Mouse (Mus musculus): ENCODE data around the gene Ubxn7. TPM values are rescaled to one million over a fixed set of nuclear protein-coding genes. Genes with fewer than 3 reads are reported as not detected.
A peak's percentile ranks its signal among the peaks of the same experiment; 100 is the strongest.

Gene Ubxn7
- polyA plus RNA-seq, 1 experiment from 2014 or later: 26.4 TPM

DNA sequence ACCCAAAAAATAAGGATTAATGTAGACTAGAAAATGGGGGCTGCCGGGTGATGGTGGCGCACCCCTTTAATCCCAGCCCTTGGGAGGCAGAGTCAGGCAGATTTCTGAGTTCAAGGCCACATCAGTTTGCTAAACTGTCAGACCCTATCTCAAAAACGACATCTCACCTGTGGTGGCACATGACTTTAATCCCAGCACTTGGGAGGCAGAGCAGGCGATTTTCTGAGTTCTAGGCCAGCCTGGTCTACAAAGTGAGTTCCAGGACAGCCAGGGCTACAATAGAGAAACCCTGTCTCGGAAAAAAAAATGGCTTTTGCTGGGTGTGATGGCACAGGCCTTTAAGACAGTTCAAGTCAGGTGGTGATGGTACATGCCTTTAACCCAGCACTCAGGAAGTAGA lies 3.1 kb downstream of the Ubxn7 start:
- Histone ChIP-seq H3K4me1 (peaks cover 16% of the 10 kb centered on the region), H3K27me3 (ENCODE audit: low read depth, poor library complexity, severe bottlenecking) (no peaks in the 10 kb centered on the region), H3K27ac (no peak overlapping the region), H3K36me3 (no peaks in the 10 kb centered on the region), H3K4me3 (no peak overlapping the region), H3K9me3 (replicated peaks) (no peaks in the 10 kb centered on the region)
- 93% methylated on average over 5 of the region's 5 CpGs for WGBS
- DNase-seq (ENCODE audit: low spot score): no peak

DNA sequence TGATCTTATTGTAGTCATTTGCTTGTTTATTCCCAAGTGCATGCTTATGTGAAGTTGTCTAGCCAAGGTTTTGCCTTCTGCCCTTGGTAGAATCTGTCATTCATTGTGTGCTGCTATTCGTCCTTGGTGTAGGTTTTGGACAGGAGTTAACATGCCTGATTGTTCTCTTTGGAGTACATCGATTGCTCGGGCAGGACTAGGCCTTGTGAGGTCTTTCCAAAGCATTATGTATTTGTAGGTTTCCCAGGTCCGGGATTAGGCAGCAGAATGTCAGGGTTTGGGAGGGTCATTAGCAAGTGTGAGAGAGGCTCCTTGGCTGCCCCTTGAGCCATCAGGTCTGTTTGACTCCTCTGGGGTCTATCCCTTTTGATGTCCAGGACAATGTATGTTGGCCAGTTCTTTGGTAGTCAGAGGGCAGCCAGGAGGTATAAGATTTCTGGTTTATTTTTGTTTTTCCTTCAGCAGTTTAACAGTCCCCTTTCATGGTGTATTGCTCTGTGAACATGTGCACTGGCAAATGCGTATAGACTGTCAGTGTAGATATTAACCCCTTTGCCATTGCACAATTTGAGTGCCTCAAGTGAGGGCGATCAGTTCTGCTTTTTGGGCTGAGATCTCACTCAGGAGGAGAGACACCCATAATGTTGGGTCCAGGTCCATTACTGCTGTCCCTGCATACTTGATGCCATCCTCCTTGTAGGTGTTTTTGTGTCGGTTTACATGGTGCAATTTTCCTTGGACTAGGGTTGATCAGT lies 4.1 kb downstream of the Ubxn7 start:
- H3K4me1 ChIP-seq: peaks cover 10% of the 10 kb centered on the region
- no peak overlapping the region for H3K4me3 ChIP-seq
- 79% methylated on average over 7 of the region's 7 CpGs for WGBS
- H3K27me3 ChIP-seq (ENCODE audit: low read depth, poor library complexity, severe bottlenecking): no peaks in the 10 kb centered on the region
- H3K27ac ChIP-seq: no peak overlapping the region
- no peak for DNase-seq (ENCODE audit: low spot score)
- H3K9me3 ChIP-seq (replicated peaks): no peaks in the 10 kb centered on the region
- no peaks in the 10 kb centered on the region for H3K36me3 ChIP-seq

DNA sequence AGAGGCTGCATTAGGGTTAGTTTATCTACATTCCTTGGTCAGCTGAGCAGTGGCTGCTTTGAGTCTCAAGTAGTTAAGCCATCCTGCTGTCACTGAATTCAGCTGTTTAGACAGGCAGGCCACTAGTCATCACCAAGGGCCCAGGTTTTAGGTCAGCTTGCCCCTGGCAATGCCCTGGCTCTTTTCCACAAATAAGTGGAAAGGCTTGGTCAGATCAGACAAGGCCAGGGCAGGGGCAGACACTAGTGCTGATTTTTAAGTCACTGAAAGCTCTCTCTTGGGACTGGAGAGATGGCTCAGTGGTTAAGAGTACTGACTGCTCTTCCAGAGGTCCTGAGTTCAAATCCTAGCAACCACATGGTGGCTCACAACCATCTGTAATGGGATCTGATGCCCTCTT lies 4.9 kb downstream of the Ubxn7 start:
- H3K27ac ChIP-seq: no peak overlapping the region
- no peak overlapping the region for H3K4me3 ChIP-seq
- DNase-seq (ENCODE audit: low spot score): no peak
- H3K4me1 ChIP-seq: peaks cover 6% of the 10 kb centered on the region; the same call in 1 of the 2 replicates
- H3K27me3 ChIP-seq (ENCODE audit: low read depth, poor library complexity, severe bottlenecking): no peaks in the 10 kb centered on the region
- no peaks in the 10 kb centered on the region for H3K36me3 ChIP-seq
- no peaks in the 10 kb centered on the region for H3K9me3 ChIP-seq (replicated peaks)

DNA sequence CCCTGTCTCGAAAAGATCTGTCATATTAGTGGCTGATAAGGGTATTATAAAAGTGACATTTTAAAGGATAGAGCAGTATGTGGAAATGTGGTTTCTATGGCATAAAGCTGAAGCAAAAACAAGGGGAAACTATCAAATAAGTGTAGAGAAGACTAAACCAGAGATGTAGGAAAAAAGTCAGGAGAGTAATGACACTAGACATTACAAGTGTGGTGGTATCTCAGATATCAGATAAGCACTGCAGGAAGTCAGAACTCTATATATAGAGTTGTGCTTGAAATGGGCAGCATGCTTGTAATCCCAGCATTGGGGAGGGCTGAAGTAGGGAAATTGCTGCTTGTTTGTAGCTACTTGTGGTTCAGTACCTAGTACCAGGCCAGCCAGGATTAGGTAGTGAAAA lies 8.4 kb downstream of the Ubxn7 start:
- no peaks in the 10 kb centered on the region for H3K36me3 ChIP-seq
- no peak overlapping the region for H3K27ac ChIP-seq
- no peaks in the 10 kb centered on the region for H3K27me3 ChIP-seq (ENCODE audit: low read depth, poor library complexity, severe bottlenecking)
- WGBS: 94% methylated on average over 1 of the region's 1 CpGs
- no peaks in the 10 kb centered on the region; the same call in 1 of the 2 replicates for H3K4me1 ChIP-seq
- H3K9me3 ChIP-seq (replicated peaks): no peaks in the 10 kb centered on the region
- no peak overlapping the region for H3K4me3 ChIP-seq
- DNase-seq (ENCODE audit: low spot score): no peak

DNA sequence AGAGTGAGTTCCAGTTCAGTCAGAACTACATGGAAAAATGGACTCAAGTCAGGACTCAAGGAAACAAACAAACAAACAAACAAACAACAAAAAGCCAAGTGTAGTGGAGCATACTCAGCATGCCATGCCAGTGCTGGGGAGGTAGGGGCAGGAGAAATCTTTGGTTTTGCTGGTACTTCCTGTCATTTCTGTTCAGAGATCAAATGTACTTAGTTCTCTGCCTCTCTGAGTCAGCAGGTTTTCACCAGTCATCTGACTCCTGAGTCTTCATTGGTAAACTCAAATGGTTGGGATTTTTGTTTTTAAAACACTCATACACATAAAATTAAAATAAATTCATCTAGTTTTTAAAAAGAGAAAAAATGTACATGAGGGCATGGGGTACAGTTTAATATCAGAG lies 13.5 kb downstream of the Ubxn7 start:
- DNase-seq (ENCODE audit: low spot score): no peak
- no peaks in the 10 kb centered on the region for H3K9me3 ChIP-seq (replicated peaks)
- no peaks in the 10 kb centered on the region for H3K36me3 ChIP-seq
- H3K4me1 ChIP-seq: no peaks in the 10 kb centered on the region
- H3K27ac ChIP-seq: no peak overlapping the region
- H3K4me3 ChIP-seq: no peak overlapping the region
- H3K27me3 ChIP-seq (ENCODE audit: low read depth, poor library complexity, severe bottlenecking): no peaks in the 10 kb centered on the region

DNA sequence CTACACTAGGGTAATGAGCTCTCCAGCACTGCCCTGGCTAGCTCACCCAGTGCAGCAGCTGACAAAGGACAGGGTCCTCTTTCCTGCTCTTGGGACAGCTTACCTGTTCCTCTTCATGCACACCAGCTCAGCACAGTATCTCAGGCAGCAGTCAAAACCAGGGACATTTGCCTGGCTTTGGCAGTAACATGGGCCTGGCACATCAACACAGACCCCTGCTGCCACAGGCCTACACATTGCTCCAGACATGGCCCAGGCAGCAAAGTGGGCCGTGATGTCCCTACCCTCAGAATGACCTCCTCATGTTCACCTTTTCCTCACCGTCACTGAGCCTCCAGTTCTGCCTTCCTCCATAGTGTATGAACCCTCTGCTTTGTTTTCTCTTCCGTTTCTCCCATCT lies 18.7 kb downstream of the Ubxn7 start:
- Histone ChIP-seq H3K4me3 (no peak overlapping the region), H3K27me3 (ENCODE audit: low read depth, poor library complexity, severe bottlenecking) (no peaks in the 10 kb centered on the region), H3K36me3 (peaks cover 40% of the 10 kb centered on the region), H3K27ac (no peak overlapping the region), H3K4me1 (no peaks in the 10 kb centered on the region), H3K9me3 (replicated peaks) (no peaks in the 10 kb centered on the region; the same call in 1 of the 2 replicates)
- WGBS: 89% methylated on average over 3 of the region's 3 CpGs
- DNase-seq (ENCODE audit: low spot score): no peak

DNA sequence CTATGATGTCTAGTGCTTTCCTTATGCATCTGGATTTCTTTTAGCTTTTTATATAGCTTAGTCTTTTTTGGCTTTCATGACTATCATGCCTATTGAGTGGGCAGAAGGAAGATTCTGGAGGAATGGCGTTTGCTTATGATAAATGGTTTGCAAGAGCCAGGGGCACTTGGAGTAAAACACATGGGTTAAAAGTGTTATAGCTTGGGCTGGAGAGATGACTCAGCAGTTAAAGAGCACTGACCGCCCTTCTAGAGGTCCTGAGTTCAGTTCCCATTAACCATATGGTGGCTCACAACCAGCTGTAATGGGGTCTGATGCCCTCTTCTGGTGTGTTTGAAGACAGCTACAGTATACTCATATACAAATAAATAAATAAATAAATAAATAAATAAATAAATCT lies 31.5 kb downstream of the Ubxn7 start:
- Histone ChIP-seq H3K4me1 (no peaks in the 10 kb centered on the region), H3K4me3 (no peak overlapping the region), H3K9me3 (replicated peaks) (no peaks in the 10 kb centered on the region), H3K27me3 (ENCODE audit: low read depth, poor library complexity, severe bottlenecking) (no peaks in the 10 kb centered on the region), H3K36me3 (peaks cover 77% of the 10 kb centered on the region), H3K27ac (no peak overlapping the region)
- 96% methylated on average over 2 of the region's 2 CpGs for WGBS
- DNase-seq (ENCODE audit: low spot score): no peak

DNA sequence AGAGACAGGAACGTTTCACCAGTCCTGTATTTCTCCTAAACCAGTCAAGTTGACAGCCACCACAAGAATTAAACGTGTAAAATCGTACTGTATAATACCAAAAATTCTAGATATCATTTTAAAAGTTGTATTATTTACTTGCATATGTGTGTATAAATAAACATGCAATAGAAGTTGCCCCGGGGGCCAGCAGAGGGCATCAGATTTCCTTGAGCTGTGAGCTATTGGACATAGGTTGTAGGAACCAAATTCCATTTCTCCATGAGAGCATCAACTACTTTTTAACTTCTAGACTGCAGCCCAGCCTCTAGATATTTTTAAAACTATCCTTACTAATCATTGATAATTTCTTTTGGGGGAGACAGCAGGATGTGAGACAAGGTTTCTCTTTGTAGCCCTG lies 39.3 kb downstream of the Ubxn7 start:
- no peaks in the 10 kb centered on the region for H3K9me3 ChIP-seq (replicated peaks)
- peak; percentile 34 for DNase-seq (ENCODE audit: low spot score)
- H3K4me1 ChIP-seq: no peaks in the 10 kb centered on the region
- H3K36me3 ChIP-seq: peaks cover 93% of the 10 kb centered on the region
- no peak overlapping the region for H3K27ac ChIP-seq
- H3K27me3 ChIP-seq (ENCODE audit: low read depth, poor library complexity, severe bottlenecking): no peaks in the 10 kb centered on the region
- 90% methylated on average over 4 of the region's 4 CpGs for WGBS
- no peak overlapping the region for H3K4me3 ChIP-seq

DNA sequence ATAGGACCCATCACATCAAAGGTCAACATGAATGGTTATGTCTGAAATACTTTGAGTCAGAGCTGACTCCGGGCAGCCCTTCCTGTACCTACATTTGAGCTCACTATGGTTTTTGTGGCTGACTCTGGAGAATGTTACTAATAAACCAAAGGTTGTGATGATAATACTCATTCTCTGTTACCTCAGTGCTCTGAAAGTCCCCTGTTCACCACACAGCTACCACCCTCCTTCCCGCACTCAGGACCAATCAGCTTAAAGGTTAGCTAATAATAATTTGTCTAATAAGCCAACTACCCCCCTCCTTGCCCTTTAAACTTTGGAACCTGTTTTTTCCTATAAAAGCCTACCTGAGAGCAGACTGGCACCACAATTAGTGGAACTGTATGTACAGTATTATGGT lies 47.5 kb downstream of the Ubxn7 start:
- no peak overlapping the region for H3K27ac ChIP-seq
- H3K36me3 ChIP-seq: peaks cover 99% of the 10 kb centered on the region
- DNase-seq (ENCODE audit: low spot score): no peak

DNA sequence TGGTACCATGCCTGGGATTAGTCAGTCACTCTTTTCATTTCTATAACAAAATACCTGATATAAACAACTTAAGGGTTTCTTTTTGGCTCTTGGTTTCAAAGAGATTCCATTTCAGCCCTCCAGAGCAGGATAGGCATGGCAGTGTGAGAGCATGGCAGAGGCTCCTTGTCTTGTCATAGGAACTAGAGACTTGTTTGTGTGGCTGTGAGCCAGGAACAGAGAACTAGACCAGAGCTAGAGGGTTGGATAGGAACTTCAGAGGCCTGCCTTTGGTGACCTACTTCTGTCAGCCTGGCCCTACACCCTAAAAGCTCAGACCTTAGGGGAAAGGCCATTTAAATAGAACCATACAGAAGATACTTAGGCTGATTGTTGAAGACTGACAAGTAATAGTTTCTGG lies 50.8 kb downstream of the Ubxn7 start:
- no peaks in the 10 kb centered on the region for H3K27me3 ChIP-seq (ENCODE audit: low read depth, poor library complexity, severe bottlenecking)
- no peak for DNase-seq (ENCODE audit: low spot score)
- H3K4me3 ChIP-seq: no peak overlapping the region
- H3K36me3 ChIP-seq: peaks cover 97% of the 10 kb centered on the region
- no peaks in the 10 kb centered on the region for H3K4me1 ChIP-seq
- H3K27ac ChIP-seq: no peak overlapping the region
- H3K9me3 ChIP-seq (replicated peaks): no peaks in the 10 kb centered on the region

More for the DNA sequence above, 47.5 kb downstream of the Ubxn7 start:
- 97% methylated on average over 2 of the region's 2 CpGs for WGBS
- Histone ChIP-seq H3K27me3 (ENCODE audit: low read depth, poor library complexity, severe bottlenecking) (no peaks in the 10 kb centered on the region), H3K9me3 (replicated peaks) (no peaks in the 10 kb centered on the region), H3K4me3 (no peak overlapping the region), H3K4me1 (no peaks in the 10 kb centered on the region)

DNA sequence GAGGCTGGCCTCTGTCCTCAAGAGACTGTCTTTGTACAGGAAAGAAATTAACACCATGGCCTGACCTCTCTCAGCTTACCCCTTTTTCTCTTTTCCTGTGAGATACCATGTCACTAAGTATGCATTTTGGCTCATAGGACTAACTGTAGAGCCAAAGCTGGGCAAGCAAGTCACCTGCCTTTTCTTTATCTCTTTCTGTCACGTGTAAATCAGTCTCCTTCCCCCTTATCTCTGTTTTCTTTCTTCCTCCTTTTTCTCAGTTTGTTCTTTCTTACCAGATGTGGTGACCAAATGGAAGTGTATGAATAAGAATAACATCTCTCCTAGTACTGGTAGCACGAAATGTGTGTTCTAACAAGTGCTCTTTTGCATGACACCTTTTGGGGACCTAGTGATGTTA lies 52.8 kb downstream of the Ubxn7 start:
- peaks cover 93% of the 10 kb centered on the region for H3K36me3 ChIP-seq
- 87% methylated on average over 2 of the region's 2 CpGs for WGBS
- H3K4me1 ChIP-seq: no peaks in the 10 kb centered on the region
- H3K27me3 ChIP-seq (ENCODE audit: low read depth, poor library complexity, severe bottlenecking): no peaks in the 10 kb centered on the region
- DNase-seq (ENCODE audit: low spot score): no peak
- H3K4me3 ChIP-seq: no peak overlapping the region
- no peak overlapping the region for H3K27ac ChIP-seq
- no peaks in the 10 kb centered on the region for H3K9me3 ChIP-seq (replicated peaks)

DNA sequence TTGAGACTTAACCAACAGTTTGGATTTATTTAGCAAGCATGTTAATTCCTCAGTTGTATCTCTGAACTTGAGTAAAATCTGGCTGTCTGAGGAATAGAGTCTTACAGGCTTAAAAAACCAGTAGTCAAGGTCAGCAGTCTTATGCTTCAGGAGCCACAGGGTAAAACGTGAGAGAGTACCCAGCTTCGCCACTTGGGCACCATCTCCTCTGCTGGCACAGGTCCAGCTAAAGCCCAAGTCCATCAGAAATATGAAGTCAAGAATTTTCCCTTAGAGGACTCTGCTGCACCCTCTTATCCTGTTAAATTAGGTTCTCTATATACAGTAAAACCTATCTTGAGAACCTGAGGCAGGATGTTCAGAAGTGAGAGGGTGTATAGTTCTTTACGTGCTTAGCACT lies 54.8 kb downstream of the Ubxn7 start:
- no peaks in the 10 kb centered on the region for H3K9me3 ChIP-seq (replicated peaks)
- no peak for DNase-seq (ENCODE audit: low spot score)
- 94% methylated on average over 3 of the region's 3 CpGs for WGBS
- no peak overlapping the region for H3K4me3 ChIP-seq
- H3K36me3 ChIP-seq: peaks cover 93% of the 10 kb centered on the region
- H3K27ac ChIP-seq: no peak overlapping the region
- H3K4me1 ChIP-seq: no peaks in the 10 kb centered on the region
- no peaks in the 10 kb centered on the region for H3K27me3 ChIP-seq (ENCODE audit: low read depth, poor library complexity, severe bottlenecking)

DNA sequence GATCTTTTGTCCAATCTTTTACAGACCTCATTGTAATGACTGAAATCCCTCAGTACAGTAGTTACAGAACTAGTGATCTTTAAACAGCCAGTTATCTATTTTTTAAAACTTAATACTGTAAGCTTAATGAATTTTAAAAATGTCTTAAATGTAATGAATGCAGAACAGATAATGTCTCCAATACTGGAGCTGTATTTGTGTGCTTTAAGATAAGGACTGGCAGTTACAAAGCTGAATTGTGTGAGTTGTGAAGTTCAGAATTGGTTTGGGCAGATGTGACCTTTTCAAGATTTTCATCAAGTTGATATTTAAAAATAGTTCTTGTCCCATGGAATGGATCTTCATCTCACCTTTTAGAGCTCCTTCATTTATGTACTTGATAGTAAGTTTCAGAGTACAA lies 57.0 kb downstream of the Ubxn7 start:
- Histone ChIP-seq H3K4me1 (no peaks in the 10 kb centered on the region), H3K36me3 (peaks cover 92% of the 10 kb centered on the region), H3K27ac (no peak overlapping the region), H3K4me3 (no peak overlapping the region), H3K27me3 (ENCODE audit: low read depth, poor library complexity, severe bottlenecking) (no peaks in the 10 kb centered on the region), H3K9me3 (replicated peaks) (no peaks in the 10 kb centered on the region)
- DNase-seq (ENCODE audit: low spot score): no peak

DNA sequence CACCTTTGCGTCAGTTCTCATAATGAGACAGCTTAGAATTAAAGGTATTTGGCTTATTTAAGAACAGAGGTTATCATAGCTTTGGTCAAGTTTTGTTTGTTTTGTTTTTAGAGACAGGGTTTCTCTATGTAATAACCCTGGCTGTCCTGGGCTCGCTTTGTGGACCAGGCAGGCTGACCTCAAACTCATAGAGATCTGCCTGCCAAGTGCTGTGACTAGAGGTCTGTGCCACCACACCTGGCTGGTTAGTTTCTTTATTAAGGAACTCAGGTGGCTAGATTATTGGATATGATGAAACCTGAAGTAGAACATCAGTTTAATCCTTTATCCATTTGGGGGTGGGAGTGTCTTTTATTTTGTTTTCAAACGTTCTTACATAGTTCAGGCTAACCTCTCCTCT lies 57.8 kb downstream of the Ubxn7 start:
- H3K4me3 ChIP-seq: no peak overlapping the region
- H3K4me1 ChIP-seq: no peaks in the 10 kb centered on the region
- peaks cover 85% of the 10 kb centered on the region for H3K36me3 ChIP-seq
- H3K9me3 ChIP-seq (replicated peaks): no peaks in the 10 kb centered on the region
- DNase-seq (ENCODE audit: low spot score): no peak
- H3K27ac ChIP-seq: no peak overlapping the region
- 88% methylated on average over 3 of the region's 3 CpGs for WGBS
- no peaks in the 10 kb centered on the region for H3K27me3 ChIP-seq (ENCODE audit: low read depth, poor library complexity, severe bottlenecking)

All from limb, embryonic 10.5 days (tissue).